Mouse (Mus musculus) gastrocnemius, postnatal 10 days (tissue): ENCODE results near the gene Eml6. TPM values are rescaled to one million over a fixed set of nuclear protein-coding genes. Genes with fewer than 3 reads are reported as not detected.
"Not testable (repeated sequence)": the region's sequence is repeated elsewhere in the genome, so short reads cannot be mapped to it uniquely, and the experiment has no call there.

Experiments
- DNase-seq: peaks from one replicate; pipeline ENCODE4 v3.0.0; 2021; ENCODE audit warnings: mixed read lengths
- long read RNA-seq, 2 experiments: library from polyadenylated mRNA; stranded (forward); transcript quantifications; one replicate each; pipeline ENCODE4 v2.0.0; 2021
- total RNA-seq, 2 experiments: library from RNA; stranded (reverse); gene quantifications; 2 replicates each; pipeline ENCODE4 v1.2.3; 2021

The Eml6 gene
- 1 to 10 TPM; 1.7 to 2.1 TPM for total RNA-seq
- long read RNA-seq, experiment 1, partial matches to known transcripts: 3 of 5 reads
- long read RNA-seq, experiment 1, other reads (novel, unspliced or antisense): 2 of 5 reads
- long read RNA-seq, experiment 2, partial matches to known transcripts: 0 of 1 reads
- long read RNA-seq, experiment 2, other reads (novel, unspliced or antisense): 1 of 1 reads

GRCm38 (mm10) chr11:30025835-30026472, at the start of gene Eml6:
Eml6 (minus strand) TSS chr11:30026033.
- peak; percentile 87 for DNase-seq

- no peak for DNase-seq
Measured at GRCm38 (mm10) chr11:30057299-30057698, 31.5 kb upstream of the Eml6 start.

- DNase-seq: no peak
Measured at GRCm38 (mm10) chr11:30025144-30025543, 689 bp downstream of the Eml6 start.

- peak; percentile 28 for DNase-seq
Measured at GRCm38 (mm10) chr11:30024261-30025071, 1.4 kb downstream of the Eml6 start.

GRCm38 (mm10) chr11:29986257-29986656, 39.6 kb downstream of the Eml6 start:
- DNase-seq: no peak

- DNase-seq: no peak
Measured at GRCm38 (mm10) chr11:29968874-29969273, 57.0 kb downstream of the Eml6 start.

GRCm38 (mm10) chr11:29959366-29959765, 66.5 kb downstream of the Eml6 start:
- no peak for DNase-seq

- no peak for DNase-seq
Measured at GRCm38 (mm10) chr11:29944661-29945060, 81.2 kb downstream of the Eml6 start.

- no peak for DNase-seq
Measured at GRCm38 (mm10) chr11:29924332-29924731, 101.5 kb downstream of the Eml6 start.

- no peak for DNase-seq
Measured at GRCm38 (mm10) chr11:29923851-29924250, 102.0 kb downstream of the Eml6 start.

GRCm38 (mm10) chr11:29913180-29913579, 112.7 kb downstream of the Eml6 start:
- DNase-seq: no peak

- no peak for DNase-seq
Measured at GRCm38 (mm10) chr11:29909330-29909729, 116.5 kb downstream of the Eml6 start.

GRCm38 (mm10) chr11:29885160-29885559, 140.7 kb downstream of the Eml6 start:
- DNase-seq: peak; percentile 55

GRCm38 (mm10) chr11:29884355-29884754, 141.5 kb downstream of the Eml6 start:
- no peak for DNase-seq

GRCm38 (mm10) chr11:29883024-29883423, 142.8 kb downstream of the Eml6 start:
- no peak for DNase-seq

GRCm38 (mm10) chr11:29879641-29880040, 146.2 kb downstream of the Eml6 start:
- DNase-seq: no peak

- no peak for DNase-seq
Measured at GRCm38 (mm10) chr11:29877981-29878380, 147.9 kb downstream of the Eml6 start.

GRCm38 (mm10) chr11:29877280-29877679, 148.6 kb downstream of the Eml6 start:
- no peak for DNase-seq

GRCm38 (mm10) chr11:29874781-29875180, 151.1 kb downstream of the Eml6 start:
- not testable (repeated sequence) for DNase-seq

GRCm38 (mm10) chr11:29870174-29870573, 155.7 kb downstream of the Eml6 start:
- DNase-seq: no peak

GRCm38 (mm10) chr11:29864269-29864668, 161.6 kb downstream of the Eml6 start:
- DNase-seq: no peak

- DNase-seq: peak; percentile 33
Measured at GRCm38 (mm10) chr11:29861750-29862397, 164.0 kb downstream of the Eml6 start.

GRCm38 (mm10) chr11:29861040-29861439, 164.8 kb downstream of the Eml6 start:
- DNase-seq: no peak
